Mouse (Mus musculus) adrenal gland (tissue): ENCODE measurements around the gene B4galnt3.

Experiments
- intact Hi-C: fragments of 180-260 bp; cut with DNase I; formaldehyde crosslinking; loops from one replicate; pipeline ENCODE4 v1.15.1; 2025

Gene B4galnt3

GRCm38 (mm10) chr6:120225355-120225754, 69.0 kb downstream of the B4galnt3 start:
- intact Hi-C loops: no loop called here

- intact Hi-C loops: loop anchor here (2.0 kb wide), 2 partner anchors 78 to 102 kb away; no protein-coding TSS in a partner anchor
Observed at GRCm38 (mm10) chr6:120222669-120223068, 71.7 kb downstream of the B4galnt3 start.

- intact Hi-C loops: no loop called here
Observed at GRCm38 (mm10) chr6:120219281-120219680, 75.1 kb downstream of the B4galnt3 start.

- intact Hi-C loops: no loop called here
Observed at GRCm38 (mm10) chr6:120216702-120217101, 77.7 kb downstream of the B4galnt3 start.

- intact Hi-C loops: no loop called here
Observed at GRCm38 (mm10) chr6:120211536-120211935, 82.8 kb downstream of the B4galnt3 start.

- intact Hi-C loops: no loop called here
Observed at GRCm38 (mm10) chr6:120206586-120206985, 87.8 kb downstream of the B4galnt3 start.

- intact Hi-C loops: no loop called here
Observed at GRCm38 (mm10) chr6:120202406-120202805, 92.0 kb downstream of the B4galnt3 start.

- intact Hi-C loops: no loop called here
Observed at GRCm38 (mm10) chr6:120201956-120202355, 92.4 kb downstream of the B4galnt3 start.

- intact Hi-C loops: loop anchor here (5.0 to 10.0 kb wide), 2 partner anchors 408 to 705 kb away; no protein-coding TSS in a partner anchor
Observed at GRCm38 (mm10) chr6:120199638-120200394, 94.5 kb downstream of the B4galnt3 start.

GRCm38 (mm10) chr6:120197964-120198363, 96.4 kb downstream of the B4galnt3 start:
- intact Hi-C loops: loop anchor here (5.0 to 10.0 kb wide), 2 partner anchors 406 to 703 kb away; no protein-coding TSS in a partner anchor

GRCm38 (mm10) chr6:120196837-120197236, 97.5 kb downstream of the B4galnt3 start:
- intact Hi-C loops: loop anchor here (5.0 to 10.0 kb wide), 2 partner anchors 405 to 702 kb away; no protein-coding TSS in a partner anchor

- intact Hi-C loops: loop anchor here (5.0 to 10.0 kb wide), 3 partner anchors 83 to 700 kb away; no protein-coding TSS in a partner anchor
Observed at GRCm38 (mm10) chr6:120194963-120195362, 99.4 kb downstream of the B4galnt3 start.

- intact Hi-C loops: loop anchor here (5.0 to 10.0 kb wide), 2 partner anchors 82 to 700 kb away; no protein-coding TSS in a partner anchor
Observed at GRCm38 (mm10) chr6:120194305-120194704, 100.1 kb downstream of the B4galnt3 start.

GRCm38 (mm10) chr6:120193793-120194192, 100.6 kb downstream of the B4galnt3 start:
- intact Hi-C loops: loop anchor here (2.0 to 10.0 kb wide), 4 partner anchors 81 to 699 kb away; partner anchors contain the start of gene Wnk1

- intact Hi-C loops: loop anchor here (2.0 to 10.0 kb wide), 4 partner anchors 81 to 698 kb away; partner anchors contain the start of gene Wnk1
Observed at GRCm38 (mm10) chr6:120193174-120193573, 101.2 kb downstream of the B4galnt3 start.

GRCm38 (mm10) chr6:120192211-120192870, 102.0 kb downstream of the B4galnt3 start:
- intact Hi-C loops: loop anchor here (2.0 to 10.0 kb wide), 4 partner anchors 80 to 698 kb away; partner anchors contain the start of gene Wnk1

- intact Hi-C loops: loop anchor here (2.0 to 10.0 kb wide), 4 partner anchors 79 to 697 kb away; partner anchors contain the start of gene Wnk1
Observed at GRCm38 (mm10) chr6:120191396-120192170, 102.8 kb downstream of the B4galnt3 start.

- intact Hi-C loops: loop anchor here (5.0 to 10.0 kb wide), 2 partner anchors 79 to 696 kb away; no protein-coding TSS in a partner anchor
Observed at GRCm38 (mm10) chr6:120190912-120191311, 103.4 kb downstream of the B4galnt3 start.

- intact Hi-C loops: loop anchor here (5.0 to 10.0 kb wide), 2 partner anchors 78 to 696 kb away; no protein-coding TSS in a partner anchor
Observed at GRCm38 (mm10) chr6:120190365-120190764, 104.0 kb downstream of the B4galnt3 start.

- intact Hi-C loops: no loop called here
Observed at GRCm38 (mm10) chr6:120189287-120189686, 105.1 kb downstream of the B4galnt3 start.
